Mouse (Mus musculus) layer of hippocampus, adult 6 months (tissue): ENCODE results near the gene Vil1. TPM values are rescaled to one million over a fixed set of nuclear protein-coding genes. Genes with fewer than 3 reads are reported as not detected.

Source experiments
- long read RNA-seq, 2 experiments: library from polyadenylated mRNA; unstranded; transcript quantifications; one replicate each; pipeline ENCODE4 v2.0.0; 2019 to 2020
- microRNA-seq: library from miRNA; unstranded; fragments of <30 nt; microRNA quantifications from one replicate; pipeline ENCODE4 v1.2.0, GENCODE M21; 2020
- polyA plus RNA-seq: library from polyadenylated mRNA; unstranded; fragments of <200 nt; fragmentation: Nextera tagmentation; gene quantifications from 2 replicates; pipeline ENCODE4 v1.2.3, GENCODE M21; 2021

Gene Vil1
- 0.38 and 0.40 TPM in 2 replicates for polyA plus RNA-seq
- long read RNA-seq, experiment 1, partial matches to known transcripts: 2 of 53 reads
- long read RNA-seq, experiment 1, other reads (novel, unspliced or antisense): 51 of 53 reads
- long read RNA-seq, experiment 2, partial matches to known transcripts: 0 of 136 reads
- long read RNA-seq, experiment 2, other reads (novel, unspliced or antisense): 136 of 136 reads

GRCm38 (mm10) chr1:74408589-74409504 is at the start of gene Vil1:
Gene Vil1, plus strand, starts transcription at chr1:74409376.

GRCm38 (mm10) chr1:74361812-74362211 is 47.4 kb upstream of the Vil1 start, which contains the start of gene Catip:
Gene Catip, plus strand, starts transcription at chr1:74362108.

GRCm38 (mm10) chr1:74374980-74375379 is 34.2 kb upstream of the Vil1 start, which contains the start of gene Slc11a1:
Gene Slc11a1, plus strand, starts transcription at chr1:74375195.

GRCm38 (mm10) chr1:74390924-74391748 is 18.0 kb upstream of the Vil1 start, which contains the start of gene Ctdsp1:
Gene Ctdsp1, plus strand, starts transcription at chr1:74391509.

Small RNA genes lying within 50 kb of the gene (microRNA-seq; reads per million reads assigned to microRNA genes)
- gene Mir26b: 6,913 reads per million, percentile 93 among the genes with 10 or more reads in this experiment

Other genes starting within 250 kb of the Vil1 start
- not detected in 2 replicates for gene Cxcr1, start 214.7 kb upstream of the Vil1 start, polyA plus RNA-seq
- gene Arpc2, start 173.3 kb upstream of the Vil1 start, polyA plus RNA-seq: 181 and 207 TPM in 2 replicates
- gene Gpbar1, start 130.8 kb upstream of the Vil1 start, polyA plus RNA-seq: not detected in 2 replicates
- 273 and 283 TPM in 2 replicates for gene Aamp, start 124.6 kb upstream of the Vil1 start, polyA plus RNA-seq
- gene Pnkd, start 124.4 kb upstream of the Vil1 start, polyA plus RNA-seq: 237 and 250 TPM in 2 replicates
- 26.0 and 33.6 TPM in 2 replicates for gene Tmbim1, start 103.8 kb upstream of the Vil1 start, polyA plus RNA-seq
- gene Catip, start 47.3 kb upstream of the Vil1 start, polyA plus RNA-seq: 1.3 and 2.3 TPM in 2 replicates
- 1.3 and 3.5 TPM in 2 replicates for gene Slc11a1, start 34.2 kb upstream of the Vil1 start, polyA plus RNA-seq
- gene Ctdsp1, start 17.9 kb upstream of the Vil1 start, polyA plus RNA-seq: 4.4 and 5.3 TPM in 2 replicates
- gene Cnot9, start 96.7 kb downstream of the Vil1 start, polyA plus RNA-seq: 19.1 and 19.8 TPM in 2 replicates
- 19.1 and 19.4 TPM in 2 replicates for gene Plcd4, start 133.5 kb downstream of the Vil1 start, polyA plus RNA-seq
- gene Usp37, start 134.9 kb downstream of the Vil1 start, polyA plus RNA-seq: 12.2 and 20.4 TPM in 2 replicates
- gene Zfp142, start 178.9 kb downstream of the Vil1 start, polyA plus RNA-seq: 8.6 and 9.7 TPM in 2 replicates
- gene Bcs1l, start 178.9 kb downstream of the Vil1 start, polyA plus RNA-seq: 21.9 and 22.1 TPM in 2 replicates
- 17.9 and 19.7 TPM in 2 replicates for gene Rnf25, start 192.0 kb downstream of the Vil1 start, polyA plus RNA-seq
- gene Stk36, start 192.1 kb downstream of the Vil1 start, polyA plus RNA-seq: 0.70 and 0.83 TPM in 2 replicates